Mouse (Mus musculus): Measurements from ENCODE around the gene Junb. TPM values are rescaled to one million over a fixed set of nuclear protein-coding genes. Genes with fewer than 3 reads are reported as not detected.

Junb gene
- polyA plus RNA-seq, 1 experiment = 81.7 TPM

DNA sequence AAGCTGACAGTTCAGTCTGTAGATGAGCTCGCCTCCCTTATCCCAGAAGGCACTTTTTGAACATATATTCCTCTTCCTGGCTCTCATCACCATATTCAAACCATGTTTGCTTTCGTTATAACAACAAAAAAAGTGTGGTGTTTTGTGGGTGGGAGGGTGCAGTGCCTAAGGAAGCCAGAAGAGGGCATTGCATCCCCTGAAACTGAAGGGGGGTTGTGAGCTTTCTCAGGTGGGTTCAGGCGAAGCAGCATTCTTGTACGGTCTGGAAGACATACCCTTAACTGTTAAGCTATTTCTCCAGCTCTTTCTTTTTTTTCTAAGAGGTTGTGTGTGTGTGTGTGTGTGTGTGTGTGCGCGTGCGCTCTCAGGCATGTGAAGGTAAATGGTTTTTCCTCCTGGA is 3.1 kb downstream of the Junb start:
- H3K4me3 ChIP-seq (ENCODE audit: insufficient read depth, low read length) = peak overlapping the region; percentile 87; the same call in 1 of the 2 replicates
- H3K27ac ChIP-seq (ENCODE audit: insufficient read depth, low read length) = no peak overlapping the region
- peaks cover 3% of the 10 kb centered on the region; the same call in 1 of the 2 replicates for H3K4me1 ChIP-seq (ENCODE audit: control insufficient read depth, insufficient read depth, low read length)
- TF ChIP-seq POLR2A (IDR thresholded peaks at IDR 0.05; ENCODE audit: extremely low read depth, insufficient read depth, low read length) = no peak
- peak; percentile 84 for TF ChIP-seq CTCF (IDR thresholded peaks at IDR 0.05; ENCODE audit: extremely low read depth, insufficient read depth, low read length)

DNA sequence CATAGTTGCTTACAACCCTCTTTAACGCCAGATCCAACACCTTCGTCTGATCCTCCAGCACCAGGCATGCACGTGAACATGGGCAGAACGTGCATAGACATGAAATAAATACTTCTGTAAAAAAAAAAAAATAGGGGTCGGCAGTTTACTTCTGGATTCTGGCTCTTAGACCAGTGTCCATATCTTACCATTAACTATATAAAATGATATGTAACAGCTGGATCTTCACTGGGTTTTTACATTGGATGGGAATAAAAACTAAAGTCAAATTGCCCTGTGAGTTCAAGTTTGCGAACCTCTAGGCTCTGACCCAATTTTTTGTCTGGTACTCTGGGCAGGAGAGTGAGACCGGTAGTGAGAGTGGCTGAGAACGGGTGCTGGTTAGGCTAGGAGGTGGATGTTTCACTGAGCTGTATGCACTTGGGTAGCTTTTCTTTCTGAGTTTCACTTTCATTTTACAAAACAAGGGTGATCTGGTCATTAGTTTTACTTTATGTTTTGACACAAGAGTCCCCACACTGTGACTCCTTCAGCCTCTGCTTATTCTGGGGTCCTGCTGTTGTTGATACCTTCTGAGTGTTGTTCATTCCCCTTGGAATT is 3.9 kb downstream of the Junb start:
- H3K27ac ChIP-seq (ENCODE audit: insufficient read depth, low read length) = no peak overlapping the region
- TF ChIP-seq CTCF (IDR thresholded peaks at IDR 0.05; ENCODE audit: extremely low read depth, insufficient read depth, low read length) = no peak
- no peak for TF ChIP-seq POLR2A (IDR thresholded peaks at IDR 0.05; ENCODE audit: extremely low read depth, insufficient read depth, low read length)
- no peak overlapping the region for H3K4me3 ChIP-seq (ENCODE audit: insufficient read depth, low read length)
- peaks cover 3% of the 10 kb centered on the region; the same call in 1 of the 2 replicates for H3K4me1 ChIP-seq (ENCODE audit: control insufficient read depth, insufficient read depth, low read length)

- Histone ChIP-seq H3K27ac (ENCODE audit: insufficient read depth, low read length) (no peak overlapping the region), H3K4me1 (ENCODE audit: control insufficient read depth, insufficient read depth, low read length) (peaks cover 3% of the 10 kb centered on the region; the same call in 1 of the 2 replicates), H3K4me3 (ENCODE audit: insufficient read depth, low read length) (no peak overlapping the region)
- TF ChIP-seq POLR2A (IDR thresholded peaks at IDR 0.05; ENCODE audit: extremely low read depth, insufficient read depth, low read length) (no peak), CTCF (IDR thresholded peaks at IDR 0.05; ENCODE audit: extremely low read depth, insufficient read depth, low read length) (peak; percentile 98)
Observed at GRCm38 (mm10) chr8:84973803-84974542, 4.5 kb downstream of the Junb start.

DNA sequence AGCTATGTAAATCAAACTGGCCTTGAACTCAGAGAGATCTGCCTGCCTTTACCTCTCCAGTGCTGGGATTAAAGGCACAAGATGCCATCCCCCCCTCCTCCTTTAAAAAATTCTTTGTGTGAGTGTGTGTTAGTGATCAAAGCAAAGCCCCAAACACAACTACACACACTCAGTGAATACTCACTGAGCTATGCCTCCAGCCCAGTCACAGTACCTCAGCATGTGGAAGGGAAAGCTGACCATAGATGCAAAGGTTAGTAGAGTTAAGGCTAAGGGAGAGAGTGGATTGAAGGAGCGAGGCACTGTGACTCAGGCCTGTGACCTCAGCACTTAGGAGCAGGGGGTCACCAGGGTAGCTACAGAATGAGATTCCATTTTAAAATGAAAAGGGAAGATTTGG is 5.4 kb downstream of the Junb start:
- no peak overlapping the region for H3K27ac ChIP-seq (ENCODE audit: insufficient read depth, low read length)
- no peak overlapping the region for H3K4me3 ChIP-seq (ENCODE audit: insufficient read depth, low read length)
- peaks cover 6% of the 10 kb centered on the region; the same call in 1 of the 2 replicates for H3K4me1 ChIP-seq (ENCODE audit: control insufficient read depth, insufficient read depth, low read length)
- TF ChIP-seq CTCF (IDR thresholded peaks at IDR 0.05; ENCODE audit: extremely low read depth, insufficient read depth, low read length) (no peak), POLR2A (IDR thresholded peaks at IDR 0.05; ENCODE audit: extremely low read depth, insufficient read depth, low read length) (no peak)

GRCm38 (mm10) chr8:84970913-84971312 is 7.6 kb downstream of the Junb start:
- no peak overlapping the region for H3K27ac ChIP-seq (ENCODE audit: insufficient read depth, low read length)

DNA sequence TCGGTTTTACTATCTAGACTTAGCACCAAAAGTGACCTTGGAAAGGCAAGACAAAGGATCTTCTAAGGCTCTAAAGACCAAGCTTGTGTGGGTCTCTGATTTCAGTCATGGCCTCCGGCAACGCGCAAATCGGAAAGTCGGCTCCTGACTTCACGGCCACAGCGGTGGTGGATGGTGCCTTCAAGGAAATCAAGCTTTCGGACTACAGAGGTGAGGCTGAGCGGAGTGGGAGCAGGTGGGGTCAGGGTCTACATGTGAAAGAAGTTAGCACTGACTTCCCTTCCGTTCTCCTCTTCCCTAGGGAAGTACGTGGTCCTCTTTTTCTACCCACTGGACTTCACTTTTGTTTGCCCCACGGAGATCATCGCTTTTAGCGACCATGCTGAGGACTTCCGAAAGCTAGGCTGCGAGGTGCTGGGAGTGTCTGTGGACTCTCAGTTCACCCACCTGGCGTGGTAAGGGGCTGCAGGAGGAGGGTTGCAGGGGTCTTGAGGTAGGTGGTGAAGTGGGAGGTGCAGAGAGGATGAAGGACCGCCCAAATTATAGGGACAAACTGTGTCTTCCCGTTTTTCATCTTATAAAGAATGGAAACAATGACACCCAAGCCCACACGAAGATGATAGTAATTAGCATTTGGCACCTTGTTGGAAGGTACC is 8.3 kb downstream of the Junb start:
- Histone ChIP-seq H3K27ac (ENCODE audit: insufficient read depth, low read length) (peak overlapping the region; percentile 9; the same call in 1 of the 2 replicates), H3K4me3 (ENCODE audit: insufficient read depth, low read length) (peak overlapping the region; percentile 72), H3K4me1 (ENCODE audit: control insufficient read depth, insufficient read depth, low read length) (peaks cover 6% of the 10 kb centered on the region; the same call in 1 of the 2 replicates)
- TF ChIP-seq POLR2A (IDR thresholded peaks at IDR 0.05; ENCODE audit: extremely low read depth, insufficient read depth, low read length) (no peak), CTCF (IDR thresholded peaks at IDR 0.05; ENCODE audit: extremely low read depth, insufficient read depth, low read length) (no peak)

More at GRCm38 (mm10) chr8:84970913-84971312, 7.6 kb downstream of the Junb start:
- Histone ChIP-seq H3K4me3 (ENCODE audit: insufficient read depth, low read length) (no peak overlapping the region; the same call in 1 of the 2 replicates), H3K4me1 (ENCODE audit: control insufficient read depth, insufficient read depth, low read length) (peaks cover 6% of the 10 kb centered on the region; the same call in 1 of the 2 replicates)
- no peak for TF ChIP-seq CTCF (IDR thresholded peaks at IDR 0.05; ENCODE audit: extremely low read depth, insufficient read depth, low read length)
- no peak for TF ChIP-seq POLR2A (IDR thresholded peaks at IDR 0.05; ENCODE audit: extremely low read depth, insufficient read depth, low read length)

DNA sequence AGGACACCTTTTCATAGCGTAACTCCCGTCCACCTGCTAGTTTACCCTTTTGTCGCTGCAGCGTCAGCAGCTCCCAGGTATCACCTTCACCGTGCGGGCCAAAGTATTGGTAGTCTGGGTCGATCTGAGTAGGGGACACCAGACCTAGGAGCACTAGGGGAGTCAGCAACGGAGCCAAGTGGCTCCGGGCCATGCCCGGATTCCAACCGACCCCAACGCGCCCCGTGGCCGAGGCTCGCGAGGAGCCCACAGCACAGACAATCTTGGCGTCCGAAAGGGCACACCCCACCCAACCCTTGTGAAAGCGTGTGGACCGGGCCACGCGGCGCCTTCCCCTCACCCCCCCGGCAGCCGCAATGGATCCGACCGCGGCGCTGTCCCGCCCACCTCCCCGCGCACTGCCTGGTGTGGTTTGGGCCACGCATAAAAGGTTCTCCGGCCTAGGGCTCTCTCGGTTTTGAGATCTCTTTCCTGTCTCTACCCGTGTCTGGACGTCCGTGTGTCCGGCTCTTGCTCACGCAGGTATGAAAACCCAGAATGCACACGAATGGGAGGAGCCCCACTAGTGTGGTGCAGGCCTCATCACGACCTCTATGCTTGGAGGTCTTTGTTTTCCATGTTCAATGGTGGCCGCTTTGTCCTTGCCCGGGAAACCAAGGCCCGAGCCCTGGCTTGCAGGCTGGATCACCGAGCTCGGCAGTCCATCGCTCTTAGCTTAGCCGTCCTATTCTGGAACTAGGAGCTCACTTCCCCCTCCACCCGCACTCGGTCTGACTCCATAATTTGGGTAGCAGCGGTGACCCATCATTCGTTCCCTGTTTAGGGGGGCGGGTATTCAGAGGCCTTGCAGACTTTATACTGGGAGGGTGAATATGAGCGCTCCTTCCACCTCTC is 9.0 kb downstream of the Junb start, which contains the start of the genes Gm49661, Prdx2 and Rnaseh2a:
TSS of gene Gm49661 (minus strand) at position 193 of the 894 bp plus-strand sequence.
TSS of gene Prdx2 (plus strand) at position 347 of the 894 bp plus-strand sequence.
TSS of gene Rnaseh2a (minus strand) at position 527 of the 894 bp plus-strand sequence.
- TF ChIP-seq CTCF (IDR thresholded peaks at IDR 0.05; ENCODE audit: extremely low read depth, insufficient read depth, low read length) (no peak), POLR2A (IDR thresholded peaks at IDR 0.05; ENCODE audit: extremely low read depth, insufficient read depth, low read length) (peak; percentile 94)
- Histone ChIP-seq H3K27ac (ENCODE audit: insufficient read depth, low read length) (peak within 1 kb of the TSS; percentile 58), H3K4me1 (ENCODE audit: control insufficient read depth, insufficient read depth, low read length) (peaks cover 9% of the 10 kb centered on the region; the same call in 1 of the 2 replicates), H3K4me3 (ENCODE audit: insufficient read depth, low read length) (peak within 1 kb of the TSS; percentile 72)

GRCm38 (mm10) chr8:84968650-84969049 is 9.9 kb downstream of the Junb start:
- peaks cover 9% of the 10 kb centered on the region; the same call in 1 of the 2 replicates for H3K4me1 ChIP-seq (ENCODE audit: control insufficient read depth, insufficient read depth, low read length)
- no peak overlapping the region for H3K27ac ChIP-seq (ENCODE audit: insufficient read depth, low read length)
- TF ChIP-seq CTCF (IDR thresholded peaks at IDR 0.05; ENCODE audit: extremely low read depth, insufficient read depth, low read length) (no peak), POLR2A (IDR thresholded peaks at IDR 0.05; ENCODE audit: extremely low read depth, insufficient read depth, low read length) (no peak)
- peak overlapping the region; percentile 72; the same call in 1 of the 2 replicates for H3K4me3 ChIP-seq (ENCODE audit: insufficient read depth, low read length)

Data from cortical plate, adult 2 months (tissue).